Mouse (Mus musculus) G1E (cell line): Measurements from ENCODE around the gene Azin2. TPM values are rescaled to one million over a fixed set of nuclear protein-coding genes. Genes with fewer than 3 reads are reported as not detected.

Experiments used
- ATAC-seq: 2 replicates; pipeline ENCODE4 v1.8.0; 2016; ENCODE audit warnings: mild to moderate bottlenecking; ENCODE audit not compliant: insufficient number of reproducible peaks, poor library complexity, low FRiP score, severe bottlenecking; ENCODE audit errors: extremely low read depth
- DNase-seq: peaks from one replicate; pipeline ENCODE4 v3.0.0; 2012; ENCODE audit warnings: low spot score
- H3K27me3 ChIP-seq: 2 replicates; pipeline ENCODE4 v1.6.1; 2012; ENCODE audit warnings: mild to moderate bottlenecking, low read length, inconsistent platforms; ENCODE audit not compliant: insufficient read depth
- H3K36me3 ChIP-seq: replicated peaks from 2 replicates; pipeline ENCODE3; 2012; ENCODE audit warnings: mild to moderate bottlenecking, inconsistent platforms
- H3K4me1 ChIP-seq: 2 replicates; pipeline ENCODE4 v1.6.1; 2012; ENCODE audit warnings: low read depth, low read length, inconsistent platforms, mixed read lengths; ENCODE audit not compliant: insufficient read depth
- H3K4me3 ChIP-seq: 2 replicates; pipeline ENCODE4 v1.5.1; 2012; ENCODE audit warnings: low read depth, mild to moderate bottlenecking, inconsistent platforms, low read length, moderate library complexity, mixed read lengths
- H3K9me3 ChIP-seq: replicated peaks from 2 replicates; pipeline ENCODE4 v1.6.1; 2012; ENCODE audit warnings: inconsistent platforms
- CTCF ChIP-seq: IDR thresholded peaks from 2 replicates; pipeline ENCODE4 v1.5.1; 2012; ENCODE audit warnings: low read depth, low read length, inconsistent platforms, mixed read lengths
- GATA1 ChIP-seq: IDR thresholded peaks from 2 replicates; pipeline ENCODE4 v1.6.1; 2012; ENCODE audit warnings: borderline replicate concordance, low read length, inconsistent platforms, mixed read lengths
- GATA2 ChIP-seq: IDR thresholded peaks from 2 replicates; pipeline ENCODE4 v1.6.1; 2012; ENCODE audit warnings: low read depth, low read length, inconsistent platforms, borderline replicate concordance
- POLR2AphosphoS5 ChIP-seq: IDR thresholded peaks from 2 replicates; pipeline ENCODE4 v1.6.1; 2012; ENCODE audit warnings: low read depth, low read length, inconsistent platforms; ENCODE audit not compliant: insufficient replicate concordance
- TAL1 ChIP-seq: conservative IDR thresholded peaks from 2 replicates; pipeline ENCODE4 v1.6.1; 2012; ENCODE audit warnings: low read depth, low read length, inconsistent platforms, mixed read lengths
- polyA plus RNA-seq: library from polyadenylated mRNA; stranded (reverse); fragments of >175 nt; gene quantifications from 2 replicates; pipeline ENCODE4 v1.2.3, GENCODE M21; 2012
- total RNA-seq, 2 experiments: library from RNA; stranded (forward) in 1 of 2; stranded (reverse) in 1 of 2; fragments of 200-1000 nt in 1 of 2; fragments of >200 nt in 1 of 2; fragmentation: Nextera tagmentation in 1 of 2; gene quantifications; 2 replicates each; pipeline ENCODE4 v1.2.3; 2014 to 2017

Gene Azin2
- total and polyA plus RNA-seq, 3 experiments: not detected

GRCm38 (mm10) chr4:128907238-128907968 is 54.8 kb downstream of the Azin2 start:
- peaks cover 6% of the 10 kb centered on the region; the same call in 1 of the 2 replicates for H3K27me3 ChIP-seq
- no peaks in the 10 kb centered on the region for H3K9me3 ChIP-seq
- H3K36me3 ChIP-seq: no peaks in the 10 kb centered on the region
- ATAC-seq (no peak), DNase-seq (no peak)
- TF ChIP-seq CTCF (no peak), TAL1 (no peak), GATA1 (no peak), GATA2 (no peak), POLR2AphosphoS5 (no peak)
- no peak overlapping the region for H3K4me3 ChIP-seq
- no peaks in the 10 kb centered on the region for H3K4me1 ChIP-seq

- no peak for ATAC-seq
- no peaks in the 10 kb centered on the region for H3K9me3 ChIP-seq
- no peaks in the 10 kb centered on the region for H3K4me1 ChIP-seq
- no peak overlapping the region for H3K4me3 ChIP-seq
- no peak for DNase-seq
- no peaks in the 10 kb centered on the region for H3K36me3 ChIP-seq
- H3K27me3 ChIP-seq: peaks cover 6% of the 10 kb centered on the region; the same call in 1 of the 2 replicates
- TF ChIP-seq POLR2AphosphoS5 (no peak), CTCF (no peak), TAL1 (no peak), GATA1 (no peak), GATA2 (no peak)
Observed at GRCm38 (mm10) chr4:128906757-128907156, 55.5 kb downstream of the Azin2 start.

GRCm38 (mm10) chr4:128905251-128905650 is 57.0 kb downstream of the Azin2 start:
- H3K36me3 ChIP-seq: no peaks in the 10 kb centered on the region
- H3K4me3 ChIP-seq: no peak overlapping the region
- no peak for TF ChIP-seq POLR2AphosphoS5
- no peak for TF ChIP-seq CTCF
- no peak for TF ChIP-seq GATA2
- no peak for TF ChIP-seq TAL1
- no peak for TF ChIP-seq GATA1
- DNase-seq: no peak
- H3K4me1 ChIP-seq: no peaks in the 10 kb centered on the region
- peaks cover 6% of the 10 kb centered on the region; the same call in 1 of the 2 replicates for H3K27me3 ChIP-seq
- ATAC-seq: no peak
- H3K9me3 ChIP-seq: no peaks in the 10 kb centered on the region

GRCm38 (mm10) chr4:128904035-128904800 is 58.0 kb downstream of the Azin2 start:
- Histone ChIP-seq H3K9me3 (no peaks in the 10 kb centered on the region), H3K36me3 (no peaks in the 10 kb centered on the region), H3K4me1 (no peaks in the 10 kb centered on the region), H3K27me3 (peaks cover 3% of the 10 kb centered on the region; the same call in 1 of the 2 replicates), H3K4me3 (no peak overlapping the region)
- ATAC-seq: no peak
- no peak for TF ChIP-seq CTCF
- TF ChIP-seq GATA2: no peak
- no peak for TF ChIP-seq GATA1
- TF ChIP-seq TAL1: no peak
- TF ChIP-seq POLR2AphosphoS5: no peak
- no peak for DNase-seq

- Histone ChIP-seq H3K4me1 (no peaks in the 10 kb centered on the region), H3K36me3 (no peaks in the 10 kb centered on the region), H3K4me3 (no peak overlapping the region), H3K9me3 (no peaks in the 10 kb centered on the region), H3K27me3 (peaks cover 3% of the 10 kb centered on the region; the same call in 1 of the 2 replicates)
- DNase-seq: no peak
- TF ChIP-seq GATA2 (no peak), TAL1 (no peak), GATA1 (no peak), CTCF (no peak), POLR2AphosphoS5 (no peak)
- ATAC-seq: no peak
Observed at GRCm38 (mm10) chr4:128902390-128902789, 59.9 kb downstream of the Azin2 start.

- ATAC-seq: no peak
- Histone ChIP-seq H3K9me3 (no peaks in the 10 kb centered on the region), H3K4me3 (no peak overlapping the region), H3K36me3 (no peaks in the 10 kb centered on the region), H3K4me1 (no peaks in the 10 kb centered on the region), H3K27me3 (peaks cover 3% of the 10 kb centered on the region; the same call in 1 of the 2 replicates)
- DNase-seq: no peak
- TF ChIP-seq CTCF (no peak), GATA2 (no peak), GATA1 (no peak), POLR2AphosphoS5 (no peak), TAL1 (no peak)
Observed at GRCm38 (mm10) chr4:128900484-128900883, 61.8 kb downstream of the Azin2 start.
